Mouse (Mus musculus) limb, embryonic 15.5 days (tissue): Measurements from ENCODE around the gene Uqcc1. TPM values are rescaled to one million over a fixed set of nuclear protein-coding genes. Genes with fewer than 3 reads are reported as not detected.

Experiments
- ATAC-seq: fragments of 200-750 bp; cut with Nextera tagmentation; 2 replicates; pipeline ENCODE4 v1.8.0; 2017; ENCODE audit warnings: low read depth, moderate TSS enrichment; ENCODE audit not compliant: insufficient number of reproducible peaks, low FRiP score, low TSS enrichment
- H3K27ac ChIP-seq: fragments of 300-500 bp; sonication (generic); 2 replicates; pipeline ENCODE4 v1.5.1; 2015; ENCODE audit warnings: moderate library complexity, mild to moderate bottlenecking, inconsistent platforms
- H3K27me3 ChIP-seq: fragments of 300-500 bp; sonication (generic); 2 replicates; pipeline ENCODE4 v1.6.1; 2015; ENCODE audit warnings: inconsistent platforms
- H3K36me3 ChIP-seq: fragments of 300-500 bp; sonication (generic); 2 replicates; pipeline ENCODE4 v1.6.1; 2015; ENCODE audit warnings: inconsistent platforms
- H3K4me1 ChIP-seq: fragments of 300-500 bp; sonication (generic); 2 replicates; pipeline ENCODE4 v1.6.1; 2015; ENCODE audit warnings: inconsistent platforms
- H3K4me2 ChIP-seq: fragments of 300-500 bp; sonication (generic); 2 replicates; pipeline ENCODE4 v1.6.1; 2015; ENCODE audit warnings: mild to moderate bottlenecking, inconsistent platforms
- H3K4me3 ChIP-seq: fragments of 300-500 bp; sonication (generic); 2 replicates; pipeline ENCODE4 v1.5.1; 2015; ENCODE audit warnings: mild to moderate bottlenecking, inconsistent platforms
- H3K9ac ChIP-seq: fragments of 300-500 bp; sonication (generic); 2 replicates; pipeline ENCODE4 v1.6.1; 2015; ENCODE audit warnings: inconsistent platforms
- H3K9me3 ChIP-seq: fragments of 300-500 bp; sonication (generic); 2 replicates; pipeline ENCODE4 v1.6.1; 2016; ENCODE audit warnings: inconsistent platforms
- WGBS: fragments of 180-500 bp; shearing (Covaris S2); methylation state at CpG from one replicate; pipeline ENCODE4 v1.1.7; 2015; 5-methylcytosine and 5-hydroxymethylcytosine counted together
- polyA plus RNA-seq: library from polyadenylated mRNA; unstranded; fragments of >200 nt; fragmentation: Nextera tagmentation; extraction: Ambion mirVana; gene quantifications from 2 replicates; pipeline ENCODE4 v1.2.1, GENCODE M21; 2015

Gene Uqcc1
- 60.8 and 70.9 TPM in 2 replicates for polyA plus RNA-seq

- peak; percentile 88 for ATAC-seq
- Histone ChIP-seq H3K9me3 (no peaks in the 10 kb centered on the region), H3K4me1 (peaks cover 14% of the 10 kb centered on the region), H3K36me3 (no peaks in the 10 kb centered on the region), H3K27ac (peak within 1 kb of the TSS; percentile 93), H3K4me3 (peak within 1 kb of the TSS; percentile 57), H3K27me3 (no peaks in the 10 kb centered on the region), H3K9ac (peak within 1 kb of the TSS; percentile 41), H3K4me2 (peak within 1 kb of the TSS; percentile 42)
- under 1% methylated on average over 38 of the region's 38 CpGs for WGBS
Observed at GRCm38 (mm10) chr2:155929531-155930442, at the start of gene Uqcc1. Gene Uqcc1, minus strand, starts transcription at chr2:155930310.

- no peak overlapping the region for H3K9ac ChIP-seq
- ATAC-seq = no peak
- H3K4me3 ChIP-seq = no peak overlapping the region
- no peaks in the 10 kb centered on the region for H3K27me3 ChIP-seq
- WGBS = 87% methylated on average over 5 of the region's 5 CpGs
- no peak overlapping the region for H3K27ac ChIP-seq
- no peaks in the 10 kb centered on the region for H3K9me3 ChIP-seq
- H3K36me3 ChIP-seq = peaks cover 90% of the 10 kb centered on the region
- H3K4me2 ChIP-seq = no peak overlapping the region
- no peaks in the 10 kb centered on the region for H3K4me1 ChIP-seq
Observed at GRCm38 (mm10) chr2:155979328-155979991, 49.4 kb upstream of the Uqcc1 start.

- Histone ChIP-seq H3K27me3 (no peaks in the 10 kb centered on the region), H3K4me2 (no peak overlapping the region), H3K36me3 (peaks cover 85% of the 10 kb centered on the region), H3K9me3 (no peaks in the 10 kb centered on the region), H3K27ac (no peak overlapping the region), H3K9ac (no peak overlapping the region), H3K4me3 (no peak overlapping the region), H3K4me1 (no peaks in the 10 kb centered on the region)
- 81% methylated on average over 14 of the region's 14 CpGs for WGBS
- no peak for ATAC-seq
Observed at GRCm38 (mm10) chr2:155974087-155974731, 44.1 kb upstream of the Uqcc1 start.

GRCm38 (mm10) chr2:155973348-155973747 lies 43.2 kb upstream of the Uqcc1 start:
- Histone ChIP-seq H3K4me3 (no peak overlapping the region), H3K9ac (no peak overlapping the region), H3K4me1 (no peaks in the 10 kb centered on the region), H3K9me3 (no peaks in the 10 kb centered on the region), H3K4me2 (no peak overlapping the region), H3K27me3 (no peaks in the 10 kb centered on the region), H3K27ac (no peak overlapping the region), H3K36me3 (peaks cover 86% of the 10 kb centered on the region)
- no peak for ATAC-seq
- WGBS = 83% methylated on average over 6 of the region's 6 CpGs

- Histone ChIP-seq H3K4me2 (no peak overlapping the region), H3K36me3 (peaks cover 69% of the 10 kb centered on the region), H3K4me3 (no peak overlapping the region), H3K9ac (no peak overlapping the region), H3K9me3 (no peaks in the 10 kb centered on the region), H3K27me3 (no peaks in the 10 kb centered on the region), H3K4me1 (peaks cover 2% of the 10 kb centered on the region), H3K27ac (no peak overlapping the region)
- WGBS = 31% methylated on average over 1 of the region's 1 CpGs
- no peak for ATAC-seq
Observed at GRCm38 (mm10) chr2:155962991-155963390, 32.9 kb upstream of the Uqcc1 start.

- 77% methylated on average over 10 of the region's 10 CpGs for WGBS
- H3K27me3 ChIP-seq = no peaks in the 10 kb centered on the region
- no peaks in the 10 kb centered on the region for H3K9me3 ChIP-seq
- no peak overlapping the region for H3K4me2 ChIP-seq
- peaks cover 7% of the 10 kb centered on the region for H3K4me1 ChIP-seq
- H3K27ac ChIP-seq = no peak overlapping the region
- no peak overlapping the region for H3K9ac ChIP-seq
- H3K4me3 ChIP-seq = no peak overlapping the region
- ATAC-seq = no peak
- H3K36me3 ChIP-seq = peaks cover 57% of the 10 kb centered on the region
Observed at GRCm38 (mm10) chr2:155961862-155962261, 31.8 kb upstream of the Uqcc1 start.

- 84% methylated on average over 5 of the region's 5 CpGs for WGBS
Observed at GRCm38 (mm10) chr2:155959981-155960380, 29.9 kb upstream of the Uqcc1 start.

GRCm38 (mm10) chr2:155956134-155957059 lies 26.3 kb upstream of the Uqcc1 start, which contains the start of gene Cep250:
Gene Cep250, plus strand, starts transcription at chr2:155956458.
- Histone ChIP-seq H3K4me1 (peaks cover 7% of the 10 kb centered on the region), H3K9ac (peak within 1 kb of the TSS; percentile 99), H3K9me3 (no peaks in the 10 kb centered on the region), H3K4me3 (peak within 1 kb of the TSS; percentile 95), H3K27me3 (no peaks in the 10 kb centered on the region), H3K36me3 (peaks cover 9% of the 10 kb centered on the region; the same call in 1 of the 2 replicates), H3K27ac (peak within 1 kb of the TSS; percentile 92), H3K4me2 (peak within 1 kb of the TSS; percentile 56)
- WGBS = under 1% methylated on average over 57 of the region's 59 CpGs
- ATAC-seq = peak; percentile 98

More at GRCm38 (mm10) chr2:155959981-155960380, 29.9 kb upstream of the Uqcc1 start:
- Histone ChIP-seq H3K9me3 (no peaks in the 10 kb centered on the region), H3K9ac (no peak overlapping the region), H3K27me3 (no peaks in the 10 kb centered on the region), H3K27ac (no peak overlapping the region), H3K4me2 (no peak overlapping the region), H3K4me1 (peaks cover 7% of the 10 kb centered on the region), H3K36me3 (peaks cover 40% of the 10 kb centered on the region), H3K4me3 (no peak overlapping the region)
- ATAC-seq = no peak

- Histone ChIP-seq H3K9me3 (no peaks in the 10 kb centered on the region), H3K9ac (no peak overlapping the region), H3K4me2 (no peak overlapping the region), H3K4me3 (no peak overlapping the region), H3K4me1 (peaks cover 11% of the 10 kb centered on the region), H3K27me3 (no peaks in the 10 kb centered on the region), H3K36me3 (no peaks in the 10 kb centered on the region), H3K27ac (no peak overlapping the region)
- no peak for ATAC-seq
Observed at GRCm38 (mm10) chr2:155952006-155952405, 21.9 kb upstream of the Uqcc1 start.

GRCm38 (mm10) chr2:155949362-155949761 lies 19.3 kb upstream of the Uqcc1 start:
- no peak for ATAC-seq
- WGBS = 5% methylated on average over 6 of the region's 6 CpGs
- Histone ChIP-seq H3K9ac (no peak overlapping the region), H3K4me3 (no peak overlapping the region), H3K4me2 (no peak overlapping the region), H3K4me1 (peaks cover 24% of the 10 kb centered on the region), H3K36me3 (no peaks in the 10 kb centered on the region), H3K27me3 (no peaks in the 10 kb centered on the region), H3K27ac (no peak overlapping the region), H3K9me3 (no peaks in the 10 kb centered on the region)

GRCm38 (mm10) chr2:155947390-155948002 lies 17.4 kb upstream of the Uqcc1 start:
- Histone ChIP-seq H3K9me3 (no peaks in the 10 kb centered on the region), H3K27me3 (no peaks in the 10 kb centered on the region), H3K4me3 (no peak overlapping the region), H3K9ac (no peak overlapping the region), H3K36me3 (no peaks in the 10 kb centered on the region), H3K4me1 (peaks cover 37% of the 10 kb centered on the region), H3K4me2 (no peak overlapping the region), H3K27ac (no peak overlapping the region)
- WGBS = 56% methylated on average over 5 of the region's 5 CpGs
- no peak for ATAC-seq
